Mouse (Mus musculus) embryonic facial prominence, embryonic 11.5 days (tissue): ENCODE results near the gene Ssbp4. TPM values are rescaled to one million over a fixed set of nuclear protein-coding genes. Genes with fewer than 3 reads are reported as not detected.

Experiments
- ATAC-seq: fragments of 200-750 bp; cut with Nextera tagmentation; replicated peaks from 2 replicates; pipeline ENCODE4 v1.8.0; 2017; ENCODE audit warnings: low read depth; ENCODE audit not compliant: insufficient number of reproducible peaks, low FRiP score, low TSS enrichment
- DNase-seq: peaks from one replicate; pipeline ENCODE4 v3.0.0-alpha.2; 2015; ENCODE audit warnings: low spot score
- H3K27ac ChIP-seq: fragments of 300-500 bp; sonication (generic); replicated peaks from 2 replicates; pipeline ENCODE4 v1.5.1; 2014; ENCODE audit warnings: mild to moderate bottlenecking, low read depth, low read length, control low read depth
- H3K27me3 ChIP-seq: fragments of 300-500 bp; sonication (generic); 2 replicates; pipeline ENCODE4 v1.6.1; 2014; ENCODE audit warnings: mild to moderate bottlenecking, low read length, moderate library complexity, mixed read lengths; ENCODE audit not compliant: control insufficient read depth, insufficient read depth
- H3K36me3 ChIP-seq: fragments of 300-500 bp; sonication (generic); replicated peaks from 2 replicates; pipeline ENCODE4 v1.6.1; 2014; ENCODE audit warnings: low read depth, mild to moderate bottlenecking, low read length, moderate library complexity, mixed read lengths; ENCODE audit not compliant: control insufficient read depth, insufficient read depth
- H3K4me1 ChIP-seq: fragments of 300-500 bp; sonication (generic); 2 replicates; pipeline ENCODE4 v1.6.1; 2014; ENCODE audit warnings: low read length, mixed read lengths; ENCODE audit not compliant: control insufficient read depth, insufficient read depth
- H3K4me2 ChIP-seq: fragments of 300-500 bp; sonication (generic); 2 replicates; pipeline ENCODE4 v1.6.1; 2014; ENCODE audit warnings: low read depth, mild to moderate bottlenecking, control low read depth, low read length, moderate library complexity
- H3K4me3 ChIP-seq: fragments of 300-500 bp; sonication (generic); 2 replicates; pipeline ENCODE4 v1.5.1; 2014; ENCODE audit warnings: low read depth, low read length, control low read depth
- H3K9ac ChIP-seq: fragments of 300-500 bp; sonication (generic); replicated peaks from 2 replicates; pipeline ENCODE4 v1.6.1; 2014; ENCODE audit warnings: mild to moderate bottlenecking, control low read depth, low read length
- H3K9me3 ChIP-seq: fragments of 300-500 bp; sonication (generic); replicated peaks from 2 replicates; pipeline ENCODE4 v1.6.1; 2016; ENCODE audit warnings: mild to moderate bottlenecking, low read length, inconsistent platforms, mixed read lengths; ENCODE audit not compliant: control insufficient read depth
- WGBS: fragments of 180-500 bp; shearing (Covaris S2); extraction: QIAGEN DNeasy Blood & Tissue Kit; methylation state at CpG from one replicate; pipeline ENCODE4 v1.1.7; 2014; 5-methylcytosine and 5-hydroxymethylcytosine counted together
- polyA plus RNA-seq: library from polyadenylated mRNA; unstranded; fragments of >200 nt; fragmentation: Nextera tagmentation; extraction: Ambion mirVana; gene quantifications from 2 replicates; pipeline ENCODE4 v1.2.1, GENCODE M21; 2014

The Ssbp4 gene
- polyA plus RNA-seq, 1 experiment from 2014 or later = 108 TPM

- no peaks in the 10 kb centered on the region for H3K27me3 ChIP-seq
- H3K36me3 ChIP-seq = no peaks in the 10 kb centered on the region
- H3K4me3 ChIP-seq = no peak overlapping the region
- no peak overlapping the region for H3K27ac ChIP-seq
- no peaks in the 10 kb centered on the region for H3K4me1 ChIP-seq
- 48% methylated on average over 3 of the region's 3 CpGs for WGBS
- H3K4me2 ChIP-seq = no peak overlapping the region
- H3K9me3 ChIP-seq = no peaks in the 10 kb centered on the region
- DNase-seq = no peak
- no peak for ATAC-seq
- no peak overlapping the region for H3K9ac ChIP-seq
These were observed 43.1 kb downstream of the Ssbp4 start for GRCm38 (mm10) chr8:70565561-70565960.

- DNase-seq = no peak
- no peak overlapping the region for H3K9ac ChIP-seq
These were observed 43.9 kb downstream of the Ssbp4 start for GRCm38 (mm10) chr8:70564696-70565235.

GRCm38 (mm10) chr8:70563763-70564387, 44.8 kb downstream of the Ssbp4 start:
- Histone ChIP-seq H3K4me1 (no peaks in the 10 kb centered on the region), H3K9me3 (no peaks in the 10 kb centered on the region), H3K27ac (no peak overlapping the region), H3K27me3 (no peaks in the 10 kb centered on the region), H3K36me3 (no peaks in the 10 kb centered on the region), H3K4me3 (no peak overlapping the region), H3K4me2 (no peak overlapping the region), H3K9ac (no peak overlapping the region)
- no peak for DNase-seq
- WGBS = 96% methylated on average over 6 of the region's 6 CpGs
- ATAC-seq = no peak

More at GRCm38 (mm10) chr8:70564696-70565235, 43.9 kb downstream of the Ssbp4 start:
- Histone ChIP-seq H3K9me3 (no peaks in the 10 kb centered on the region), H3K4me3 (no peak overlapping the region), H3K4me2 (no peak overlapping the region), H3K36me3 (no peaks in the 10 kb centered on the region), H3K4me1 (no peaks in the 10 kb centered on the region), H3K27ac (no peak overlapping the region), H3K27me3 (no peaks in the 10 kb centered on the region)
- WGBS = 81% methylated on average over 3 of the region's 3 CpGs
- no peak for ATAC-seq

- WGBS = 83% methylated on average over 3 of the region's 3 CpGs
- no peak for DNase-seq
- H3K27me3 ChIP-seq = no peaks in the 10 kb centered on the region
- no peak overlapping the region for H3K9ac ChIP-seq
- H3K36me3 ChIP-seq = no peaks in the 10 kb centered on the region
- H3K27ac ChIP-seq = no peak overlapping the region
- H3K4me1 ChIP-seq = no peaks in the 10 kb centered on the region
- H3K9me3 ChIP-seq = no peaks in the 10 kb centered on the region
- no peak overlapping the region for H3K4me2 ChIP-seq
- H3K4me3 ChIP-seq = no peak overlapping the region
- no peak for ATAC-seq
These were observed 45.9 kb downstream of the Ssbp4 start for GRCm38 (mm10) chr8:70562802-70563201.

- no peak for DNase-seq
- H3K36me3 ChIP-seq = no peaks in the 10 kb centered on the region
- H3K27me3 ChIP-seq = no peaks in the 10 kb centered on the region
- 65% methylated on average over 7 of the region's 7 CpGs for WGBS
- no peaks in the 10 kb centered on the region for H3K9me3 ChIP-seq
- H3K9ac ChIP-seq = peak overlapping the region; percentile 22; the same call in 1 of the 2 replicates
- H3K4me2 ChIP-seq = no peak overlapping the region
- no peak for ATAC-seq
- no peak overlapping the region for H3K4me3 ChIP-seq
- no peaks in the 10 kb centered on the region for H3K4me1 ChIP-seq
- H3K27ac ChIP-seq = no peak overlapping the region
These were observed 46.7 kb downstream of the Ssbp4 start for GRCm38 (mm10) chr8:70561809-70562535.

- Histone ChIP-seq H3K27me3 (no peaks in the 10 kb centered on the region), H3K4me1 (no peaks in the 10 kb centered on the region), H3K36me3 (no peaks in the 10 kb centered on the region), H3K9me3 (no peaks in the 10 kb centered on the region), H3K9ac (peak overlapping the region; percentile 22; the same call in 1 of the 2 replicates), H3K4me3 (no peak overlapping the region), H3K27ac (no peak overlapping the region), H3K4me2 (no peak overlapping the region)
- 66% methylated on average over 4 of the region's 4 CpGs for WGBS
- DNase-seq = no peak
- no peak for ATAC-seq
These were observed 47.3 kb downstream of the Ssbp4 start for GRCm38 (mm10) chr8:70561357-70561756.

- Histone ChIP-seq H3K4me2 (no peak overlapping the region), H3K27me3 (no peaks in the 10 kb centered on the region), H3K9me3 (no peaks in the 10 kb centered on the region), H3K4me3 (no peak overlapping the region), H3K27ac (no peak overlapping the region), H3K36me3 (no peaks in the 10 kb centered on the region), H3K9ac (no peak overlapping the region), H3K4me1 (no peaks in the 10 kb centered on the region)
- 78% methylated on average over 3 of the region's 3 CpGs for WGBS
- ATAC-seq (no peak), DNase-seq (no peak)
These were observed 48.1 kb downstream of the Ssbp4 start for GRCm38 (mm10) chr8:70560564-70560963.

GRCm38 (mm10) chr8:70560096-70560495, 48.6 kb downstream of the Ssbp4 start:
- no peaks in the 10 kb centered on the region for H3K36me3 ChIP-seq
- no peak overlapping the region for H3K4me3 ChIP-seq
- no peaks in the 10 kb centered on the region for H3K4me1 ChIP-seq
- no peaks in the 10 kb centered on the region for H3K9me3 ChIP-seq
- no peak overlapping the region for H3K9ac ChIP-seq
- DNase-seq = no peak
- no peak for ATAC-seq
- H3K27ac ChIP-seq = no peak overlapping the region
- no peaks in the 10 kb centered on the region for H3K27me3 ChIP-seq
- WGBS = 84% methylated on average over 2 of the region's 2 CpGs
- no peak overlapping the region for H3K4me2 ChIP-seq
